Mouse (Mus musculus) spleen, embryonic (tissue): ENCODE measurements around the gene Scnn1b.

Experiments
- CTCF ChIA-PET: fragments of 350-600 bp; sonication (Branson Sonifier 250); formaldehyde crosslinking; loops from one replicate; lab custom pipeline; 2022; lab: Charles Lee

Gene Scnn1b

DNA sequence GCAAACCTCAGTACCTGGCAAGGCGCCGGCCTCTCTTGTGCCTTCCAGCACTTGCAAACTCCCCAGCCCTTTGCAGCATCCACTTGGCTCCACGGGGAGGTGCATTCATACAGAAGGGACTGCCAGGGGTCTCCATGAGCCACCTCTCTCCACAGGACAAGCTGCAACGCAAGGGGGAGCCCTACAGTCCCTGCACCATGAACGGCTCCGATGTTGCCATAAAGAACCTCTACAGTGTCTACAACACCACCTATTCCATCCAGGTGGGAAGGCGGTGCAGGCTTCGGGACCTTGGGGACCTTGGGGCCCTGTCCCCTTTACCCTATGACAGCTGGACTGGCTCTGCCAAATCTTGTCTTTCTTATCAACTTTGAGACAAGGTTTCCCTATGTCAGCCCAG is 47.4 kb downstream of the Scnn1b start:
- CTCF ChIA-PET: no interaction called here

DNA sequence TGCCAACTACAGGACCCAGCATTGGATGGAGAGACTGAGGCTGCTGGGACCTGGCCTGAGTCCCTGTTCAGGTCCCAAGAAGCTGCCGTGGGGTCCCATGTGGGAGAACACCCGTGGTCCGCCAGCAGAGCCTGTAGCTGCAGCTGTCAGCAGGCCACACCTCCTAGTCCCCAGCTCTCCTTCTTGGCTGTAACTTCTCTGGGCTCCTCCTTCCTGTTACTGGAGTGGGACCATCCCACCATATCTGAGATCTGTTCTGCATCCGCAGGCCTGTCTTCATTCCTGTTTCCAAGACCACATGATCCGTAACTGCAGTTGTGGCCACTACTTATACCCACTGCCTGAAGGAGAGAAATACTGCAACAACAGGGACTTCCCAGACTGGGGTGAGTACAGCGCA is 49.1 kb downstream of the Scnn1b start:
- CTCF ChIA-PET: no interaction called here

DNA sequence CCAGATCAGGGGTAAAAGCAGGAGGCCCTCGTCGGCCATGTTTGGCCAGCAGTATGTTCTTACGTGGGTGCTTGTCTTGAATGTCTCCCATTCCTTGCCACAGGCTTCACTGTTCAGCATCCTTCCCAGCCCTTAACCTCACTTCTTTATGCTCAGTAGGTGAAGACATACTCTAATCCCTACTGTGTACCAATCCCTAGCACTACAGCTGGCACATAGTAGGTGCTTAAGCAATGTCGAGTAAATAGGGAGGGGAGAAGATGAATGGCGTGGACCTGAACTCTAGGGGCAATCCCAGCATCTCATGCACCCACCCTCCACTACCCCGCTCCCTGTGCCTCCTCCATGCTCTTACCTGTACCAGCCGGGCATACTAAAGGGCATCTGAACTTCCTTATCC is 59.5 kb downstream of the Scnn1b start:
- CTCF ChIA-PET: no interaction called here

DNA sequence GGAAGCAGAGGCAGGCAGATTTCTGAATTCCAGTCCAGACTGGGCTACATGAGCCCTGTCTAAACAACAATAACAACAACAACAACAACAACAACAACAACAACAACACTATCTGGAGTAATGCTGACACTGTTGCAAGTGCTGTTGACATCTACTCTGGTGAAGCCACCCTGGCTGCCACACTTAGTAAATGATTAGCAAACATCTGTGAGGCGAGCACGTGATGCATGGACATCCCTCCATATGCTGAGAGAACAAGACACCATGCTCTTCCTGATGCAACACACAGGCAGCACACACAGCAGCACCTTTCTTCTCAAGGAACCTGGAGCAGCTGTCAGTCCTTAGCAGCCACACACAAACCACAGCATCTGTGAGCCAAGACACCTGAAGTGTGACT is 63.0 kb downstream of the Scnn1b start:
- CTCF ChIA-PET: no interaction called here

DNA sequence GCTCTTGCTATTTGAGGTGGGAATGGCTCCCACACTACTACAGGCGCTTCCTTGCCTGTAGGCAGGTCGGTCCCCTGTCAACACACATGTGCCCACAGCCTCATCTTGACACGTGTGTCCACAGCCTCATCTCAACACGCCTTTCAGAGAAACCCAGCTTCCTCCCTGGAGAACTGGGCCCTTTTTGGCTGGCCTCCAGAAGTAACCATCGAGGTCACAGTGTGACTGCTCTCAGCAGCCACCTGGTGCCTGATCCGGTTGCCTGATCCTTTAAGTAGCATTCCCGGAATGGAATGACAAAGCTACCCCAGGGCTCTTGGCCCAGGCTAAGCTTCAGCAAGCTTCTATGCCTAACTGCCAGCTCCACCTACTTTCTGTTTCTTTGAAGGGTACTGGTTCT is 66.4 kb downstream of the Scnn1b start:
- CTCF ChIA-PET: no interaction called here

DNA sequence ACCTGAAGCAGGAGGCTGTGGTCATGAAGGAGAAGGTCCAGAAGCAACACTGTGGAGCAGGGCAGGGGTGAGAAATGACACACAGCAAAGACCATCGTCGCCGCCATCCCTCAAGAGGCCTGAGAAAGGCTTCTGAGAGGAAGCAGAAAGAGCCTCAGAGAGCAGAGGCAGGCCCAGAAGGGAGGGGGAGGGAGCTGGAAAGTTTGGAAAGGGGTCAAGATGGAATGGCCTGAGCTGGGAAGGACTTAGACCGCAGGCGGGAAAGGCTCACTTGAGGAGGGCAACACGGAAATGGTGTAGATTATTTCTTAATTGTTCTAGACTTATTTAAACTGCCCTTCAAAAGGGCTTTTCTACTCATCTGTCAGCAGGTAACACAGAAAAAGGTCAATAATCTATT is 68.8 kb downstream of the Scnn1b start:
- CTCF ChIA-PET: no interaction called here

DNA sequence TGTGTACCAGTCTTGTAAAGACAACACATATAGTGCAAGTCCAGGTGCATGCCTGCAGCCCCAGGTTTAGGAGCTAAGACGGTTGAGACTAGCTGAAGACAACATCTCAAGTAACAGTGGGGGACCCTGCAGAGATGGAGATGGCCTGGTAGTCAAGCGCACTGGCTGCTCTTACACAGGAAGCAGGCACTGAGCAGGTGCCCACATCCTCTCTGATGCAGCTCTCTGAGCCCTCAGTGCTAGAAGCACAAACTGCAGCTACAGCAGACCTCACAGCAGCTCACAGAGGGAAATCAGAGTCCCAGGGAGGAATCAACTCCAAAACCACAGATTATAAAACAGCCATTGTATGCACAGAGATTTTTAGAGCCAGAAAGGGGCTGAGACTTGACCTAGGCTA is 69.5 kb downstream of the Scnn1b start:
- CTCF ChIA-PET: no interaction called here

DNA sequence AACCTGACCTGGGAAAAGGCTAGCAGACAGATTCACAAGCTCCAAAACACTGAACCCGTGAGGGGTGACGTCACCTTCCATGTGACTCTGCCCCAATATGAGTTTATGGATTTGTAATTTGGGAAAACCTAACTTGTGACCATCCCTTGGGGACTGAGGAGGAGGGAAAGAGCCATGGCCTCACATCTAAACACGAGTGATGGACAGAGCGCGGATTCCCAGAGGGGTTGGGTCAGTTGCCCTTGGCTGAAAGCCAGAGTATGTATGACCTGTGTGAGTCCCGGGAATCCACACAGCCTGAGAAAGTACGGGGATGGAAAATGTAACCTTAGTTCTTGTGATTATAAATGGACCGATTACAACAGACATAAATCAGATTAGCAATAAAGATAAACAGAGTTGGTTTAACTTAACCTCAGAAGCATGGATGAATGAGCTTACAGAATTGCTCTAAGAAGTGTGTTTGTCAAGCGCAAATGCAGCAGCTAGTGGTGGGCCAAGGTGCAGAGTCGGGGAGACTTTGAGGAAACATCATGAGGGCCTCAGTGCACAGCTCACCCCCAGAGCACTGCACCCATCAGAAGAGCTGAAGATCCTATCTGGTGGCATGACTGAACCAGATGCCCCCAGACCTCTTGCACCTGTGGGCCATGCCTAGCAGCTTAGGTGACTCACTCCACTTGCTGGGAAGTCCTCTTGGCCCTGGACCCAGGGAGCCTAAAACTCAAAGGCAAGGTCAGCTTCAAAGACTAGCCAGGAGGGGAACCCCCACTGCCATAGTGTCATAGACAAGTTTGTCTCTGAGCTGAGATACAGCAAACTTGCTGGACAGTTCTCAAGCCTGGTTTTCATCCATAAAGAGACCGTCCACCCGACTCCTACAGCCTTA is 71.3 kb downstream of the Scnn1b start:
- CTCF ChIA-PET: no interaction called here

DNA sequence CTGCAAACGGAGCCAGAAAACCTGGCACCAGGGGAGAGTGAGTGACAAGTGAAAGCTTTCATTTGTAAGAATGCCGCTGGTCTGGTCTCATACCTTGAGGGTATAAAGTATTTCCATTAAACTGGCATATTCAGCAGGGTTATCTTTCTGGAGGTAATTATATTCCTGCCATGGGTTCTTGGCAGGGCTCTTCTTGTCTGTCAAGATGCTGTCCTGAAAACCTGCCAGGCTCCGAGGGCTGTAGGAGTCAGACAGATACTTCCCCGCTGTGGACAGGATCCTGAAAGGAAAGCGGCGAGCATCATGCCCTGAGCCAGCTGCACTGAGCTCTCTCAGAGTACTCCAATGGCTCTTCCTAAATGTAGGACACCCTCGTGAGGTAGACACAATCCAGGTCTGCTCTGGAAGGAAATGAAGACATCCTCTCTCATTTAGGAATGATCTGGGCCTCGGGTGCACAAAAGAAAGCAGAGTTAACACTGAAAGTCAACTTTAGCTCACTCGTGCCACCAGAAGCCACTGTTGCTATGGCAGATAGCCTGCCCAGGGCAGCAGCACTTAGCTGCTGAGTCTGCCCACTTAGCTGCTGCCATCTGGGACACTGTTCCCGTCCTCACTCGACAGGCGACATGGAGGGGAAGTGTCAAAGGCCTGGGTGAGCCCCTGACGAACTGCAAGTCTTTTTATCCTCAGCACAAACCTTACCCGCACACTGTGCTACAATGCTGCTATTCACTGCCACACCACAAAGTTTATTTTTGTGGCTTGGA is 72.2 kb downstream of the Scnn1b start:
- CTCF ChIA-PET: no interaction called here

DNA sequence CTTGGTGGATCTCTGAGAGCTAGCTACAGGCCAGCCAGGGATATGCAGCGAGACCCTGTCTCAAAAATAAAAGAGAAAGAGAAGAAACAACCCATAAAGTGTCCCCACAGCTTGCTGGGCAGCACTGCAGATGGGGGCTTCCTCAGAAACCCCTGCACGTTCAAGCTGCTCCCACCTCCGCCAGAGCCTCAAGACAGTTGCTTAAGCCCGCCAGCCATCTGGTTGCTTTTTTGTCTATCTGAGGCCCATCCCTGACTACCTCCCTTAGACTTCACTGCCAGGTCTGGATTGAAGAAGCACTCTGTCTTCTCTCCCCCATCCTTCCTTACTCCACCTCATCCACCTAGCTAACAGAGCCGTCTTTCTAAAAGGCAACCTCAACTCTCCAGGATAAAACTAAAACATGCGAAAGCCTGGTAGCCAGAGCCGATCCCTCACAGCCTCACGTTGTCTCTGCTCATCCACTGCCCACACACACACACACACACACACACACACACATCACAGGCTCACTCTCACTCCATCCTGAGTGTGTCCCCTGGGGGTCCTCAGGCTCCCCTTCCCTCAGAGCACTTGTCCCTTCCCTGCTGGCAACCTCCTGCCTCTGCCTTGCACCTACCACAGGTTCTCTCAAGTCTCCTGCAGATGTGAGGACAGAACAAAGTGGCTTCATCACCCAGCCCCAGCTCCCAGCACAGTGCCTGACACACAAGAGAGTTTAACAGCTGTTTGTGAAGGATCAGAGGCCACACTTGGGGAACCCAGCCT is 73.5 kb downstream of the Scnn1b start:
- CTCF ChIA-PET: no interaction called here

DNA sequence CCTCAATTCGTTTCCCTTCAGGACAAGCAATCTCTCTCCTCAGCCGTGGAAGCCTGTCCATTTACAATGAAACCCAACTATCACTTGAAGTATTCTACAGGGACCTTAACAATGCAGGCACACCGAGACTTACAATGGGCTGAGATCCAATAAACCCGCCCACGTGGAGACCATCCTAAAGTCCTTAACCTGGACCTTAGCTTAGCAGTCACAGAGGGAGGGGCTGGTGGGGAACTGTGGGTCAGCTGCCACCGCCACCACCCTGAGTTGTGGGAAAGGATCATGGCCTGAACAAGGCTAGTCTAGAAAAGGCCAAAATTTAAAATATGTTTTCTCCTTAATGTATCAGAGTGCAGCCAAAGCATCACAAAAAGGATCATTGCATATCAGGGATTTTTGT is 74.4 kb downstream of the Scnn1b start:
- CTCF ChIA-PET: no interaction called here

DNA sequence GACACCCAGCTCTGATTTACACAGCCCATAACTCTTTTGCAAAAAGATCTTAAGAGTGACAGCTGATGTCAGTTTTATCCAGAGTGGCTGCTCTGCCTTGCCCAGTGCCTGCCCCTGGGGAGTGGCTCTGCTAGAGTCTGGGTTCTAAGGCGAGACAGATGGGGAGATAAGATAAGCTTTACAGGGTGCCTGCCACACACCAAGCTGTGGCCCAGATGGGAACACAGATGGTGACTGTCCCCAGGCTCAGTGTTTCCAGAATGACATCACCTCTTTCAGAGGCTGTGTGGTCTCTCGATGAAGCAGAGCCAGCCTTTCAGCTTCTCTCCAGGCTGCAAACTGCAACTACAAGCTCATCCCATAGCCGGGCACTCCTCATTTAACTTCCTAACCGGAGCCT is 74.9 kb downstream of the Scnn1b start:
- CTCF ChIA-PET: no interaction called here

DNA sequence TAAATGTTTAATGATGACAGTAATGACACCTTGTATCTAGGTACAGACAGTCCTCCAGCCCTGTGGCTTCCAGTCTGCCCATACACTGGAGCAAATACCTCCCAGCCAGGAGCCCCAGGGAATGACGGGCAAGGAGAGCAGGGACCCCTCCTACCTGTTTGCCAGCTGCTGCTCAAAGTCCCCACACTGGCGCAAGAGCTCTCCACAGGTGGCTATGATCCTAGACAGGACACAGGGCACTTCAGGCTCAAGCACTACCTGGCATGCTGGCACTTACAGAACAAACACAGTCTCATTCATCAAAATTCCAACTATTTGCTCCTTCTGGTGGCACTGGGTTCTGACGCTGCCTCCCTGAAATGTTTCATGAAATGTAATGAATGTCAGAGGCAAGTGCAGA is 76.2 kb downstream of the Scnn1b start:
- CTCF ChIA-PET: interaction anchor here (0.7 kb wide), 1 partner anchor 279 kb away, joined by 3 read pairs; no protein-coding TSS in a partner anchor

DNA sequence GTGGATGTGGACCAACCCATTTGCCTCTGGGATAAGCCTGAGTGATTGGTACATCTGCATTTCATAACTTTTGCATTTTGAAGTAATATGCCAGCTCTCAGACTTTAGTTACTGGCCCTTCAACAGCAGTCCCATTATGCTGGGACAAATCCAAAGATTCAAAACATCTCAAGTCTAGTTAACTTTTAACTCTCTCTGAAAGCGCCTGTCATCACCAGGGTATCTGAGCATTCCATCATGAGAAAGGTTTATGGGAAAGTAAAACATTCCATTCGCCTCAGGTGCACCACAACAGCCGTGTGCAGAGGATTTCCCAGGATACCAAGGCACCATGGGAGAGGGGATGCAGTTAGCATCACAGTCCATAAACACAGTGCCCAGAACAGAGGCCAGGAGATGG is 76.8 kb downstream of the Scnn1b start:
- CTCF ChIA-PET: no interaction called here

DNA sequence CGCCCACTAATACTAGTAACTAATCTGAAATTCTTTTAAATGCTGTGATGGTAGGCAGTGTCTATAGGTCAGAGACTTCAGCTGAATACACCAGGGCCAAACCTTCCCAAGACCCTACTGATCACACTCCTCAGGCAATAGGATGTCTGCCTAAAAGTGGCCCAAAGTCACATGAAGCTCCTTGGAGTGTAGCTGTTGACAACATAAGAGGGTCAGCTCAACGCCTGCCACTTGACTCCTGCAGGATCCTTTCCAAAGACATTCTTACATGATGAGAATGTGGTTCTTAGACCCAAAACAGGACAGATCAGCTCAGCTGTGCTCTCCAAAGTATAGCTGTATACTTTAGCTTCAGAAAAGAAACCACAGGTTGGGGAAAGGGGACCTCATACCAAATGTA is 77.5 kb downstream of the Scnn1b start:
- CTCF ChIA-PET: no interaction called here

DNA sequence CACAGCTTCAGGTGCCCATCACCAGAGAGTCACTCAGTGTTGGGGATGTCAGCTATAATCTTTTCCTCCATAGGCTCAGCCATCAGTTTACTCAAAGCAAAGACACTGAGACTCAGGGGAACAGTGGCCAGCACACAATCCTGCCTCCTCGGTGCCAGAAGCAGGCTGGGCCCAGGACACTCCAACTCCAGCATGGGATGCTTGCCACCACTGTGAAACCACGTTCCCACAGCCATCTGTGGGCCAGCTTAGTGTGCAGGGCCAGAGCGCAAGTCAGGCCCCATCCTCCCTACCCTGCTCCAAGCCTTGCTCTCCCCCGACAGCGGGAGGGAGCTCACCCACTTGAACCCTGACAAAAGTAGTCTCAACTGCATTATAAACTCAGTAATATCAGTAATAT is 81.4 kb downstream of the Scnn1b start:
- CTCF ChIA-PET: no interaction called here

DNA sequence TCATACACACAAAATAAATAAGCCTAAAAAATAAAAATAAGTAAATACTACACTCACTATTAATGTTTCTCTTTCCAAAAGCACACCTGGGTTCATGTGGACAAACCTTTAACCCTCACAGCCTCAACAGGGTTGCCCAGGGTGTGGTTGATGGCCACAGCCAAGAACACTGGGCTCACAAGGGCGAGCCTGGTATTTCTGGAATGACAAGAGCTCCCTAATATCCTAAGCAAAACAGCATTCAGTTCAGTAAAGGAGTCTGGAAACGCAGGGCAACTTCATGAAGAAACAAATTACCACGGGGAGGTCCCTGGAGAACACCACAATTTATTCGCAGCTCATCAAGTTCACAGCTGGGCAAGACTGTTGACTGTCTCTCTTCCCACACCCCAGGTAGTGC is 82.7 kb downstream of the Scnn1b start:
- CTCF ChIA-PET: interaction anchor here (0.5 to 0.7 kb wide), 2 partner anchors 10 to 45 kb away, joined by 4 to 5 read pairs; no protein-coding TSS in a partner anchor

DNA sequence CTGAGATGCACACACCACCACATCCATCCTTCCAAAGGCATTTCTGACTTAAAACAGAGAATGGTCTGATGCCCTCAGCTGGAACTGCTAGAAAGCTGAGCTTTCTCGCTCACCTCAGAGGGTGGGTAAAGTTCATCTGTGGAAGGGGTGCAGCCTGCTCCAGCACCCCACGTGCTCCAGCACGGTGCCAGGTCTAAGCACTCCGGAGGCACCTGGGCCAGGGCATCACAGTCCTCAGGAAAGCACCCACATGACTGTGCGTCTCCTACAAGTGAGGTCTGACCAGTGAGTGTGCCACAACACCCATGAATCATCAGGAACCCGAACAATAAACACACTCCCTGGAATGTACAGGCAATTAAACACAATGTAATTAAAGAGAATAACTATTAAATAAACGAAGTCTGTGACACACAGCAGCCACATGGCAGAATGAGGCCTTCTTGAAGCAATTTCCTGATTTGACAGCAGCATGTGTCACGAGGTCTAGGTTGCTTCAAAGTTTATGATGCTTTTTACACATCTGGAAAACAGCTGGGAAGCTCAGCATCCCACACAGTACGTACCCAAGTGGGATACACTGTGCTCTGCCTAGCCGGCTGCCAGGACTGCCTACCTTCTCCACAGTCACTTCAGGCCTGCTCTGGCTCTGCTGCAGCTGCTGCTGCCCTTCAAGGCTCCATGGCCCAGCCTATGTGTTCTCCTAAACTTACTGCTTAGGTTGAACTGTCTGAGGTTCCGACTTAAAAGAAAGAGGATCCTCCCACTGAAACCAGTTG is 90.2 kb downstream of the Scnn1b start:
- CTCF ChIA-PET: no interaction called here

DNA sequence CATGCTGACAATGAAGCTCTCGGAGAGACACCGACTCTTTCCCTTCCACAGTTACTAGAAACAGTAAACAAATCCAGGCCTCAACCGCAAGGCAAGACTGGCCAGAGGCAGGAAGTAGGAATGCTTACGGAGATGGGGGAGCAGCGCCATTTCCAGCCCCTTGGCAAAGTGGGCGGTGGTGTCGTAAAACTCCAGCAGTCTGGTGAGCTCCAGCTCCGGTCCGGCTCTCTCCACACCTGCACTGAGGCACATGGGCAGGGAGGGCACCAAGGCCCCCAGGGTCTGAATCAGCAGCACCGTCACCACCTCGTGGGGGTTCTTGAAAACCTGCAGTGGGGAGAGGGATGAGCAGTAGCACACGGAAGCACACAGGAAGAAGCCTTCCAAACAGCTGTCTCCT is 91.0 kb downstream of the Scnn1b start:
- CTCF ChIA-PET: no interaction called here

DNA sequence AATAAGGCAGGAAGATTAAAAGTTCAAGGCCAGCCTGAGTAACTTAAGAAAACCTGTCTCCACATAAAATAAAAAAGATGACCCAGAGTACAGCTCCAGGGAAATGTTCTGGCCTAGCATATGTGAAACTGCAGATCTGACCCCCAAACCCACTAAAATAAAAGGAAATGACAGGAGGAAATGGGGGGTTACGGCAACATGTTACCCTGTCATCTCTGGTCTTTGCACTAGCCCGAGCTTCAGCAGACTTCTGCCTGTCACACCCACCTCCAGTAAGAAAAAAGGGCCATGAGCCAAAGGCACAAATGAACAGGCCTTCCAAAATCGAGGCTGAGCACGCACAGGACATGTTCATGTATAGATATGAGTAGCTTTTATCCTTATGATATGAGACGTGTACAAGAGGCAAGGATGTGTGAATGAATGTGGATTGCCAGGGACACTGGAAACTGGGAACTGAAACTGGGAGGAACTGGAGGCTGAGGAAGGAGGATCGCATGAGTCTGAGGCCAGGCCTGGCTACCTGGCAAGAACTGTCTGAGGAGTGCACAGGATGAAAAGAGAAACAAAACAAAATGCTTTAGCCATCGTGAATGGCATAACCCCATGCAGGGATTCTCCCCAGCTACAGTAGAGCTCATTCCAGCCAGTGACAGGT is 97.2 kb downstream of the Scnn1b start:
- CTCF ChIA-PET: no interaction called here

DNA sequence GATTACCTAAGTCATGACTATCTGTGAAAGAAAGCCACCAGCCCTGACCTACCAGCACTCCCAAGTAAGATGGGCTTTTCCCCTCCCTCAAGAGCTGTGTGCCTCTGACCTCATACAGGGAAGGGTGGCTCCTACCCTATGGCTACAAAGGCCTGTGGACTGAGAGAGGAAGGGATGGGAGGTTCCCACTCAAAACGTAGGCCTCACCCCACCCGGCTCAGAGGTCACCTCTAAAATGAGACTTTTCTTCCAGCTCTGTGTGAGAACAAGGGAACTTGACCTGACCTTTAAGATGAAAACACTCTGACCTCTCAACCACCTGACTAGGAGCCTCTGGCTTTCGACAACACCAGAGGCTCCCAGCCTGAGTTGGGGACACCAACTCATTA is 97.7 kb downstream of the Scnn1b start:
- CTCF ChIA-PET: no interaction called here
